Mouse (Mus musculus): ENCODE data around the gene H2-Q6.
"Not testable (repeated sequence)": the region's sequence is repeated elsewhere in the genome, so short reads cannot be mapped to it uniquely, and the experiment has no call there.

The H2-Q6 gene

DNA sequence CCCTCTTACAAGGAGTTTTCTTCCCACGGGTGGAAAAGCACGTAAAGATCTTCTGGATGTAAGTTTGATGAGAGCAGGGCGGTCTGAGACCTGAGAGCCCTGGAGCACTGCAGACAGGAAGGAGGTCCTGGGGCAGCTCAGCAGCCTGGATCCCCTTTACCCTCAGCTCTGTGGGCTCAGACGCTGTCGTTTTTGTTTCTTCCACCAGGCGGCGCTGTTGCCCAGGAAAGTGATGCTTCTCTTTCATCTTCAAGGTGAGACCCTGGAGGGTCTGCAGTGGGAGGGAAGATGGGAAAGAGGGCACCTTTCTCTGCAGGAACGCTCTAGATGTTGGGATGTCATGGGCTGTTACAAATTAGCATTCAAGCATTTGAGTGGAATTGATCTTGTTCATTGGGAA is 10.2 kb downstream of the H2-Q6 start:
- DNase-seq (ENCODE audit: low read depth, low spot score) = peak; percentile 90

DNA sequence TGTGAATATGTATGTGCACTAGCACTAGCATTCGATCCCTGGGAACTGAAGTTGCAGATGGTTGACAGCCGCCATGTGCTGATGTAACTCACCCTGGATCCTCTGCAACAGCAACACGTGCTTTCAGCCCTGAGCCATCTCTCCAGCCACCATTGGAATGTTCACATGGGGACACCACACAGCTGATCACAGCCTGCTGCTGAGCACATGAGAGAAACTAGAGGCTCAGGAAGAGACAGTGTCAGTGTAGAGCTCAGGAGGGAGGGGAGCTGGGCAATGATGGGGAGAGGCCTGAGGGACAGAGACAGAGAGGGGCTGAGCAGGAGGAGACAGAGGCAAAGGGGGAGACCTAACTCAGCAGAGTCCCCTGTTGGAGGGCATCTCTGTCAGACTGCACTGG is 10.9 kb downstream of the H2-Q6 start:
- DNase-seq (ENCODE audit: low read depth, low spot score) = not testable (repeated sequence)

DNA sequence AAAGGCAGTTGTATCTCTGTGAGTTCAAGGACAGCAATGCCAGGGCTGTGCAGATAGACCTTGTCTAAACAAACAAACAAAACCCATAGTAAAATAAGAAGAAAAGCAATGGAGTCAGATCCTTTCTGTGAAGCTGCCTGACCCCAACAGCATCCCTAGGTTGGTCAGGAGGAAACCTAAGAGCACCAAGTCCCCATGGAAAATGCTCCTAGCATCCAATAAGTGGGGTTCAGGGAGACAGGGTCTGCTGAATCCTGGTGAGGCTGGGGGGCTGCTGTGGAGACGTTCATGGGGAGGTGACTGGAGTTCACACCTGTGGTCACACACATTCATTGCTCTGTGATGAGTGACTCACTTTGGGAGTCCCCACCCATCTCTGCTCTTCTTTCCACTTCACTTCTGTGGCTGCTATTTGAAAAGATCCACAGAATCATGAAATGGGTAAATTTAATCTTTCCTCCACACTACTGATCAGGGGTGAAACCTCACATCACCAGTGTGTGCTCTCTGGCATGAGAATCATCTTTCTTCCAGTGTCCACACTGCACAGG is 12.8 kb downstream of the H2-Q6 start:
- not testable (repeated sequence) for DNase-seq (ENCODE audit: low read depth, low spot score)

DNA sequence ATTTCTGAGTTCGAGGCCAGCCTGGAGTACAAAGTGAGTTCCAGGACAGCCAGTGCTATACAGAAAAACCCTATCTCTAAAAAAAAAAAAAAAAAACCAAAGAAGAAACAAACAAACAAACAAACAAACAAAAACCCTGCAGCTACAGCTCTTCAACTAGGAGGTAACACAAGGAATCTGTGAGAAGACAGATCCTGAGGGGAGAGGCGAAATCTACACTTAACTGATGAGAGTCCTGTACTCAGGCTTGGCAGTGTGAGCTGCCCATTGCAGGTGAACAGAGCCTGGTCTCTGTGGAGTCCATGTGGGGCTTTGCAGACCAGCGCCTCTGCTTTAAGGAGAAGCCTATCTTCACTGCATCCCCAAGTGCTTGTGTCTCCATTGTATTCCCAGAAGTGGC is 13.7 kb downstream of the H2-Q6 start:
- not testable (repeated sequence) for DNase-seq (ENCODE audit: low read depth, low spot score)

DNA sequence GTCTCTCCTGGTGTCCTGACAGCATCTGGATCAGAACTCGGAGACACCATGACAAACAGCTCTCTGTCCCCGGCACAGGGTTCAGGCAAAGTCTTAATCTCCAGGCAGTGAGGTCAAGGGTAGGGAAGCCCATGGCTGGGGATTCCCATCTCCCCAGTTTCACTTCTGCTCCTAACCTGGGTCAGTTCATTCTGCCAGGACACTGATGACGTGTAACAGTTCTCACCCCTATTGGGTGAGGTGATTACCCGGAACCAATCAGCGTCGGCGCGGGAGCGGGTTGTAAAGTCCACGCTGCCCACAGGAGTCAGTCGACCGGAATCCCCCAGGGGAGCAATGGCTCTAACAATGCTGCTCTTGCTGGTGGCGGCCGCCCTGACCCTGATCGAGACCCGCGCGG is 14.2 kb downstream of the H2-Q6 start, which contains the start of gene H2-Q7:
Gene H2-Q7, plus strand, starts transcription at position 271 of the 400 bp plus-strand sequence.
- peak; percentile 80 for DNase-seq (ENCODE audit: low read depth, low spot score)

DNA sequence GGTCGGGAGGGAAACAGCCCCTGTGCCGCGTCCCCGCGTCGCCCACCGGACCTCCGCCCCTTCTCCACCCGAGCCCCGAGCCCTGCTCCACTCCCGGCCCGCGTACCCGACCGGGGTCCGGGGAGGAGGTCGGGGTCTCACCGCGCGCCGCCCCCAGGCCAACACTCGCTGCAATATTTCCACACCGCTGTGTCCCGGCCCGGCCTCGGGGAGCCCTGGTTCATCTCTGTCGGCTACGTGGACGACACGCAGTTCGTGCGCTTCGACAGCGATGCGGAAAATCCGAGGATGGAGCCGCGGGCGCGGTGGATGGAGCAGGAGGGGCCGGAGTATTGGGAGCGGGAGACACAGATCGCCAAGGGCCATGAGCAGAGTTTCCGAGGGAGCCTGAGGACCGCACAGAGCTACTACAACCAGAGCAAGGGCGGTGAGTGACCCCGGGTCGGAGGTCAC is 14.7 kb downstream of the H2-Q6 start:
- peak; percentile 40 for DNase-seq (ENCODE audit: low read depth, low spot score)

DNA sequence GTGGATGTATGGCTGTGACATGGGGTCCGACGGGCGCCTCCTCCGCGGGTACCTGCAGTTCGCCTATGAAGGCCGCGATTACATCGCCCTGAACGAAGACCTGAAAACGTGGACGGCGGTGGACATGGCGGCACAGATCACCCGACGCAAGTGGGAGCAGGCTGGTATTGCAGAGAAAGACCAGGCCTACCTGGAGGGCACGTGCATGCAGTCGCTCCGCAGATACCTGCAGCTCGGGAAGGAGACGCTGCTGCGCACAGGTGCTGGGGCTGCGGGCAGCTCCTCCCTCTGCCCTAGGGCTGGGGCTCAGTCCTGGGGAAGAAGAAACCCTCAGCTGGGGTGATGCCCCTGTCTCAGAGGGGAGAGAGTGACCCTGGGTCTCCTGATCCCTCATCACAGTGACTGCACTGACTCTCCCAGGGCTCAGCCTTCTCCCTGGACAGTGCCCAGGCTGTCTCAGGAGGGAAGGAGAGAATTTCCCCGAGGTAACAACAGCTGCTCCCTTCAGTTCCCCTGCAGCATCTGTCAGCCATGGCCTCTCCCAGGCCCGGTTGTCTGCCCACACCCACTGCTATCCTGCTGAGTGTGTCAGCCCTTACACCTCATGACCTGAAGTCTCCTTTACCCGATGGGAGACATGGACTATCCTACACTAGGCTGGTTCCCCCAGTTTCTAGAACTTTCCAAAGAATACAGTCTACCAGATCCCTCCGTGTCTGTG is 15.4 kb downstream of the H2-Q6 start:
- DNase-seq (ENCODE audit: low read depth, low spot score) = peak; percentile 38

DNA sequence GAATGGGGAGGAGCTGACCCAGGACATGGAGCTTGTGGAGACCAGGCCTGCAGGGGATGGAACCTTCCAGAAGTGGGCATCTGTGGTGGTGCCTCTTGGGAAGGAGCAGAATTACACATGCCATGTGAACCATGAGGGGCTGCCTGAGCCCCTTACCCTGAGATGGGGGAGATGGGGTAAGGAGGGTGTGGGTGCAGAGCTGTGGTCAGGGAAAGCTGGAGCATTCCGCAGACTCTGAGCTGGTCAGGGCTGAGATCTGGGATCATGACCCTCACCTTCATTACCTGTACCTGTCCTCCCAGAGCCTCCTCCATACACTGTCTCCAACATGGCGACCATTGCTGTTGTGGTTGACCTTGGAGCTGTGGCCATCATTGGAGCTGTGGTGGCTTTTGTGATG is 17.7 kb downstream of the H2-Q6 start:
- not testable (repeated sequence) for DNase-seq (ENCODE audit: low read depth, low spot score)

DNA sequence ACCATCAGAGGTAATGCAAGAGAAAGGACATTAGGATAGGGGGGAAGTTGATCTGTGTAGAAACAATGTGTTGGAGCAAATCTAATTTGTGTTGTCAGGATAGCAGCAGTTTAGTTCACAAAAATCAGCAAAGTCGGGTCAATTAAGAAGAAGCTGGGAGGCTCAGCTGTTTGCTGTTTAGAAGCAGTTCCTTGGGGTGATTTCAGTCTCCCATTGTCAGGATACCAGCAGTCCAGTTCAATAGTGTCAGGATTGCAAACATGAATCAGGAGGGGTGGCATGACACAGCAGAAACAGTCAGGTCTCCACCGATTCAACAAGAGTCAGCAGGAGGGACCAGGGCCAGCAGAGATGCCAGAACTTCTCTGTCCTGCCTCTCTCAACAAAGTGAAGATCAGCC is 19.9 kb downstream of the H2-Q6 start:
- not testable (repeated sequence) for DNase-seq (ENCODE audit: low read depth, low spot score)

DNA sequence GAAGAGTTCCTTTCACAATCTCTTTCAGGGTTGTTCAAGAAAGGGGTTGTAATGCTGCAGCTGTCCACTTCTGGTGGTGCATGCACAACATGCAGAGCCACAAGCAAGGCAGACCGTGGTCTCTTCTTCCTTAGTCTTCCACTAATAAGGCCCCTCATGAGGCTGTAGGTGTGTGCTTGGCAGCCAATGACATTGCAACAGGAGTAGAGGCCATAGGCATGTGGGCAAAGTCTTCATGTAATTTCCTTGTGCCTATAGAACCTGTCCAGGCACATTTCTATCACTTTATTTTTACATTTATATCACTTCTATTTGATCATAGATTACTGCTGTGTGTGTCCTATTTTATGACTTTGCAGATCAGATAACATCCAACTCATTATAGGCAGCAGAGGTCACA is 33.6 kb downstream of the H2-Q6 start:
- DNase-seq (ENCODE audit: low read depth, low spot score) = not testable (repeated sequence)

DNA sequence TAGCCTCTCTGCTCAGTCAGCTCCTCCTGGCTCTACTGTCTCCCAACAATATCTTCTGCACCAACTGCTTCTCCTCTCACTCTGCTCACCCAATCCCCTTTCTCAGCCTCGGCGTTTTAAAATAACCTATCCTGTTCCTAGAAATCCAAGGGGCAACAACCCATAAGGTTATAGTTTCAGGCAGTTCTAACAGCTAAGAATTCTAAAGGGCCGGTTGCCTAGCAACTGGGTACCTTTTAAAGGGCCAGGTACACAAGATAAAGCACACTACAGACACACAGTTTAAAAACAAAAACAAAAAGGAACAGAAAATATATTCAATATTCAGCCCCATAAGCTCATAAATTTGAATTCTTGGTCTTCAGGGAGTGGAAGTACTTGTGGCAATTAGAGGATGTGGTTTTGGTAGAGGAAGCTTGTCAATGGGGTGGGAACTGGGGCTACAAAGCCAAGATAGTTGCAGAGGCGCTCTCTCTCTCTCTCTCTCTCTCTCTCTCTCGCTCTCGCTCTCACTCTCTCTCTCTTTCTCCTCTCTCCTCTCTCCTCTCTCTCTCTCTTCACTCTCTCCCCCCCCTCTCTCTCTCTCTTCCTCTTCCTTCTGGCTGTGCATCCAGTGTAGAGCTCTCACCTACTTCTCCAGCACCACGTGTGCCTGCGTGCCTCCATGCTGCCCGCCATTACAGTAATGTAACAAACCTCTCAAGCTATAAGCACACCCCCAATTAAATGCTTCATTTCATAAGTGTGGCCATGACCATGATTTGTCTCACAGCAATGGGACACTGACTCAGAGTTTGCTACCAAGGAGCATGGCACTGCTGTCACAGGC is 36.1 kb downstream of the H2-Q6 start:
- not testable (repeated sequence) for DNase-seq (ENCODE audit: low read depth, low spot score)

DNA sequence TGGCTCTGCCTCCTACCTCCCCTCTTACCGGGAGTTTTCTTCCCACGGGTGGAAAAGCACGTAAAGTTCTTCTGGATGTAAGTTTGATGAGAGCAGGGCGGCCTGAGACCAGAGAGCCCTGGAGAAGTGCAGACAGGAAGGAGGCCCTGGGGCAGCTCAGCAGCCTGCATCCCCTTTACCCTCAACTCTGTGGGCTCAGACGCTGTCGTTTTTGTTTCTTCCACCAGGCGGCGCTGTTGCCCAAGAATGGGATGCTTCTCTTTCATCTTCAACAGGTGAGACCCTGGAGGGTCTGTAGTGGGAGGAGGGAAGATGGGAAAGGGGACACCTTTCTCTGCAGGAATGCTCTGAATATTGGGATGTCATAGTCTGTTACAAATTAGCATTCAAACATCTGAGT is 41.0 kb downstream of the H2-Q6 start:
- peak; percentile 79 for DNase-seq (ENCODE audit: low read depth, low spot score)

DNA sequence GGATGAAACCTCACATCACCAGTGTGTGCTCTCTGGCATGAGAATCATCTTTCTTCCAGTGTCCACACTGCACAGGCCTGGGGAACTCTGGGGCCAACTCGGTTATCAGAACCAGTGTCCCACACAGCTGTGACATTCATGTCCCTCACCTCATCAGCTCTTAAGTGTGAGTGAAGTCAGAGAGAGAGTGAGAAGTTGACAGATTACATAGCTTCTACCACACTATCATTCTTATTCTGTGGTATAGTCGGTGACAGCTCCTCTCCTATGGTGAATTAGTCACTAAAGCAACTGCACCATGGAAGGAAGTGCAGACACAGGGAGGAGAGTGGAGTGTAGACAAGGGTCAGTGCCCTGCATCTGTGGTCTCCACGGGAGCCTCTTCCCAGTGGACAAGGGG is 44.3 kb downstream of the H2-Q6 start:
- not testable (repeated sequence) for DNase-seq (ENCODE audit: low read depth, low spot score)

DNA sequence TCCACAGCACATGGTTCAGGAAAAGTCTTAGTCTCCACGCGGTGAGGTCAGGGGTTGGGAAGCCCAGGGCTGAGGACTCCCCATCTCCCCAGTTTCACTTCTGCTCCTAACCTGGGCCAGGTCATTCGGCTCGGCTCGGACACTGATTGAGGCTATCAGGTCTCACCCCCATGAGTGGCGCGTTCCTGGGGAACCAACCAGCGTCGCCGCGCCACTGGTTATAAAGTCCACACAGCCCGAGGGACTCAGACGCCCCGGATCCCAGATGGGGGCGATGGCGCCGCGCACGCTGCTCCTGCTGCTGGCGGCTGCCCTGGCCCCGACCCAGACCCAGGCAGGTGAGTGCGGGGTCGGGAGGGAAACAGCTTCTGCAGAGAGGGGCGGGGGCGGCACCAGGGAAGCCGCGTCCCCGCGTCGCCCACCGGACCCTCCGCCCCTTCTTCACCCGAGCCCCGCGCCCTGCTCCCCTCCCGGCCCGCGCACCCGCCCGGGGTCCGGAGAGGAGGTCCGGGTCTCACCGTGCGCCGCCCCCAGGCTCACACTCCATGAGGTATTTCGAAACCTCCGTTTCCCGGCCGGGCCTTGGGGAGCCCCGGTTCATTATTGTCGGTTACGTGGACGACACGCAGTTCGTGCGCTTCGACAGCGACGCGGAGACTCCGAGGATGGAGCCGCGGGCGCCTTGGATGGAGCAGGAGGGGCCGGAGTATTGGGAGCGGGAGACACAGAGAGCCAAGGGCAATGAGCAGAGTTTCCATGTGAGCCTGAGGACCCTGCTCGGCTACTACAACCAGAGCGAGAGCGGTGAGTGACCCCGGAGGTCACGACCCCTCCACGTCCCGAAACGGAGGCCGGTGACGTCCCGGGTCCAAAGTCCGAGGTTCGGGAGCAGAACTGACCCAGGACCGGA is 45.4 kb downstream of the H2-Q6 start, which contains the start of gene H2-Q10:
Gene H2-Q10, plus strand, starts transcription at position 248 of the 910 bp plus-strand sequence.
- peak; percentile 46 for DNase-seq (ENCODE audit: low read depth, low spot score)

All from R1 (cell line).